Mouse (Mus musculus) left cerebral cortex, adult 6 months (tissue): ENCODE data around the gene Phf11c. TPM values are rescaled to one million over a fixed set of nuclear protein-coding genes. Genes with fewer than 3 reads are reported as not detected.

Experiments used
- long read RNA-seq, 2 experiments: library from polyadenylated mRNA; unstranded; transcript quantifications; one replicate each; pipeline ENCODE4 v2.0.0; 2019 to 2020
- polyA plus RNA-seq: library from polyadenylated mRNA; unstranded; fragments of <200 nt; fragmentation: Nextera tagmentation; gene quantifications from 2 replicates; pipeline ENCODE4 v1.2.3, GENCODE M21; 2021

Gene Phf11c
- polyA plus RNA-seq, result 0.06 and 0.08 TPM in 2 replicates
- long read RNA-seq, experiment 1, result 0 reads
- long read RNA-seq, experiment 2, result 0 reads

DNA sequence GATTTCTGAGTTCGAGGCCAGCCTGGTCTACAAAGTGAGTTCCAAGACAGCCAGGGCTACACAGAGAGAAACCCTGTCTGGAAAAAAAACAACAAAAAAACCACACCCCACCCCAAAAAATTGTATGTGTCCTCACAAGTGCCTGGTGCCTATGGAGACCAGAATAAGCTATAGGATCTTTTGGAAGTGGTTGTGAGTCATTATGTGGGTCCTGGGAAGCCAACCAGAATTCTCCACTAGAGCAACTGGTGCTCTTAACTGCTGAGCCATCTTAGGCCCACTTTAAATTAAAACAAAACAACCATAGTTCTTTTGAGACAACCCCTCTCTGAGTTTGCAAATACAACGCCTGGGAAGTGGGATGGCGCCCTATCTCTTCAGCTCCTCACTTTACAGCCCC lies at the start of gene Phf11c:
Phf11c (minus strand) TSS at position 101 of the 400 bp plus-strand sequence.

DNA sequence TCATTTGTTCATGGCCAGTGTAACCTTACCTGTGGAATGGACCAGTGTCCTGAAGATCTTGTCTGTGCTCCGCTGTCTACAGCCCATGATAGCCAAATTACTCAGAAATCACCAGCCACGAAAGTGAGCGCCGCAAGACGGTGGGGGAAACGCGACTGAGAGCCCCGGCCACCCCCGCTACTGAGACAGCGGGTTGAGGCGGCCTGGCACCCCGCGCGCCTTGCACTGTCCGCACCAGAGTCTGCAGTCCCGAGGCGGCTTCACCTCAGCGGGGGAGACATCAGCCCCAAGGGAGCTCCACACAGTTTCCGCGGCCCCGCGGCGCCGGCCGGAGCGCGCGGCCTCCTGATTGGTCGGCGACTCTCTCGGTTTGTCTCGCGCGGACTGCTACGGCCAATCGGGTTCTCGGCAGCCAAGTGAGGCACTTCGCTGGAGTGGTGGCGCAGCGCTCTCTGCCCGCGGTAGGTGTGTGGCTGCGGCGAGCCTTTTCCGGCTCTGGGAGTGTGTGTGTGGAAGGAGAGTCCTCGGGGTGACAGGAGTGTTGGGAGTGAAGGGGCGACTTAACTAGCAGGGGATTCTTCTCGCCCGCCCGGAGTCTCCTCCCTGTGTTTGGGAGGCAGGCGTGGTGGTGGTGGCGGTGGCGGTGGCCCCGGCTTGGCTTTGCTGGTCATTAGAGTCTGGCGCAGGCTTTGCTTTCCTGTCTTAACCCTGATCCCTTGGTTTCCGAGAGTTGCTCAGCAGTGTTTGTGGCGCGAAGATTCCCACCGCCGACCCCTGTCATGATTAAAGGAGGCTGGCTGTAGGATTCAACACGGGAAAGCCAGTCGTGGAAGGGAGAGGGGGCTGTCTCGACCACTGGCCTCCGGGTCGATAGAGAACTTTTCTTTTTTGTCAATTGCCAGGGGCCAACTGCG lies 45.6 kb upstream of the Phf11c start, which contains the start of the genes Setdb2 and Cab39l:
Setdb2 (minus strand) TSS at position 327 of the 914 bp plus-strand sequence.
Cab39l (plus strand) TSS at position 415 of the 914 bp plus-strand sequence.

DNA sequence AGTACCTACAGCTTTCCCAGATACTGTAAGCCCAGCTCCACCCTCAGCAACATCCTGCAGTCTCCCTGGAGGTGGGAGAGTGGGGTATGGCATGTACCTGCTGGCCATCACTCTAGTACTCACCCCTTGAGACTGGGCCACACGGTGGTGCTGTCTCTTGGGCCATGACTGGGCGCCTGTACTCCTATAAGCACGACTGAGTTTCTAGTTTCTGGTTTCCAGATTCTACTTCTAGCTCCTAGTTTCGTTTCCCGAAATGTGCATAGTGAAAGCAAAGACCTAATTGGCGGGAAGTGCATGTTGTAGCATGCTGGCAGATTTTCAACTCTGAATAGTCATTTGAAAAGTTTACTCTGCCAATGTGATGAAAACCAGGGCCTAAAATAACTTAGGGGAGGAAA lies 29.9 kb downstream of the Phf11c start, which contains the start of gene Phf11d:
Phf11d (minus strand) TSS at position 227 of the 401 bp plus-strand sequence.

DNA sequence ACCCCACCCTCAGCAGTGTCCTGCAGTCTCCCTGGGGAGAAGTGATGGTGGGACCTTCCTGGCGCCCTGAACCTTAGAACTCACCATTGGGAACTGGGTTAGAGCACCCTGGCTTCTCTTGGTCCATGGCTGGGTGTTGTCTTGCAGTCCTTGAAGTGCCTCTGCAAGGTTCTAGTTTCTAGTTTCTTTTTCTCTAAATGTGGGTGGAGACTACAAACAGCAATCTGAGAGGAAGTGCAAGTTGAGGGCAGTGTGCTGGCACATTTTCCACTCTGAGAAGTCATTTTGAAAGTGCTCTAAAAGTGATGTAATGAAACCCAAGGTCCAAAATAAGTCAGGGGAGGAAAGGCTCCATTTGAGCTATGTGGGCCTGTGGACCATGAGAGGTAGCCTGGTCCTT lies 54.0 kb downstream of the Phf11c start, which contains the start of gene Phf11b:
Phf11b (minus strand) TSS at position 163 of the 400 bp plus-strand sequence.

Other genes with a start within 250 kb of the Phf11c start
- not detected in 2 replicates for gene Gm5142, start 216.6 kb downstream of the Phf11c start, polyA plus RNA-seq
- gene Rcbtb1, start 194.2 kb downstream of the Phf11c start, polyA plus RNA-seq, result 12.0 and 14.8 TPM in 2 replicates
- not detected in 2 replicates for gene Gm6904, start 135.2 kb downstream of the Phf11c start, polyA plus RNA-seq
- gene Phf11a, start 97.9 kb downstream of the Phf11c start, polyA plus RNA-seq, result 0.10 TPM in 1 of 2 replicates, not detected in the other
- 0.65 and 0.82 TPM in 2 replicates for gene Phf11b, start 54.0 kb downstream of the Phf11c start, polyA plus RNA-seq
- 0.51 and 0.98 TPM in 2 replicates for gene Phf11d, start 29.9 kb downstream of the Phf11c start, polyA plus RNA-seq
- gene Setdb2, start 45.5 kb upstream of the Phf11c start, polyA plus RNA-seq, result 2.8 and 3.8 TPM in 2 replicates
- 25.7 and 31.1 TPM in 2 replicates for gene Cab39l, start 45.6 kb upstream of the Phf11c start, polyA plus RNA-seq
- 39.6 and 45.1 TPM in 2 replicates for gene Cdadc1, start 202.6 kb upstream of the Phf11c start, polyA plus RNA-seq
- gene Shisa2, start 229.9 kb upstream of the Phf11c start, polyA plus RNA-seq, result 0.92 and 3.4 TPM in 2 replicates